In genomic region chr1:37614836-37615235, GRCm38 (mm10) we compare ENCODE assay signal across 9 mouse cellular contexts.
DNase-seq lines count a peak whose midpoint lies in the region; ATAC-seq lines count a peak whose summit lies in the region.
"Had no signal": no experiment of that assay in that cellular context is flagged by ENCODE, and none has a peak within 500 bp of the region (broad histone marks: within the 10 kb centered on the region; RNA-seq: fewer than 3 reads in every experiment).

No protein-coding gene starts in this region.

- H3K27me3 ChIP-seq in lung, embryonic 15.5 days: no peaks in the 10 kb centered on the region

- H3K9me3 ChIP-seq in lung, embryonic 15.5 days: no peaks in the 10 kb centered on the region

- peak overlapping the region; percentile 87 for H3K27ac ChIP-seq in lung, embryonic 15.5 days

- whole genome bisulfite sequencing in lung, embryonic 15.5 days: 9% methylated on average over 7 of the region's 7 CpGs

- peak overlapping the region; percentile 19; the same call in 1 of the 2 replicates for H3K4me2 ChIP-seq in lung, embryonic 15.5 days

- peaks cover 32% of the 10 kb centered on the region for H3K4me1 ChIP-seq in lung, embryonic 15.5 days

- H3K4me3 ChIP-seq in lung, embryonic 15.5 days: no peak overlapping the region

- no peak overlapping the region for H3K9ac ChIP-seq in lung, embryonic 15.5 days

- ATAC-seq in lung, embryonic 15.5 days (ENCODE audit: borderline replicate concordance, extremely low read depth, low FRiP score, low TSS enrichment): no peak

- DNase-seq in frontal cortex, adult 2 months (ENCODE audit: extremely low spot score in 1 of 2, low spot score in 1 of 2): peak; percentile 46 to 65
- no peak for DNase-seq in frontal cortex, postnatal 25 days (ENCODE audit: low spot score in 2 of 2)
- no peak for DNase-seq in lung, postnatal 36 days
- peak; percentile 49 to 87 for DNase-seq in left cerebral cortex, postnatal 25 days (ENCODE audit: low spot score in 2 of 2)
- peak; percentile 77 for DNase-seq in thymus, postnatal 0 days (ENCODE audit: low spot score)
- DNase-seq in liver: no peak
- no peak for DNase-seq in yolk sac, embryonic 10.5 days (ENCODE audit: low spot score)
- DNase-seq: lung, postnatal 4 days had no signal

- intact Hi-C loops in left cerebral cortex, postnatal 25 days (cut with DNase I): no loop called here

- no peaks in the 10 kb centered on the region for H3K36me3 ChIP-seq in lung, embryonic 15.5 days

Comparison
In these comparisons a context has a peak if more than half of its experiments do, and no peak if none do; other contexts are left out.
1. DNase-seq: peak in frontal cortex, adult 2 months (2 of 2), left cerebral cortex, postnatal 25 days (2 of 2) and thymus, postnatal 0 days (single experiment); none in frontal cortex, postnatal 25 days (0 of 2), lung, postnatal 36 days (single experiment), liver (single experiment) and yolk sac, embryonic 10.5 days (single experiment).